Mouse (Mus musculus) spleen, embryonic (tissue): Measurements from ENCODE around the gene Fan1.

Experiments
- CTCF ChIA-PET: fragments of 350-600 bp; sonication (Branson Sonifier 250); formaldehyde crosslinking; loops from one replicate; lab custom pipeline; 2022; lab: Charles Lee

Fan1 gene

GRCm38 (mm10) chr7:64332686-64333085 is 41.2 kb downstream of the Fan1 start:
- CTCF ChIA-PET = no interaction called here

DNA sequence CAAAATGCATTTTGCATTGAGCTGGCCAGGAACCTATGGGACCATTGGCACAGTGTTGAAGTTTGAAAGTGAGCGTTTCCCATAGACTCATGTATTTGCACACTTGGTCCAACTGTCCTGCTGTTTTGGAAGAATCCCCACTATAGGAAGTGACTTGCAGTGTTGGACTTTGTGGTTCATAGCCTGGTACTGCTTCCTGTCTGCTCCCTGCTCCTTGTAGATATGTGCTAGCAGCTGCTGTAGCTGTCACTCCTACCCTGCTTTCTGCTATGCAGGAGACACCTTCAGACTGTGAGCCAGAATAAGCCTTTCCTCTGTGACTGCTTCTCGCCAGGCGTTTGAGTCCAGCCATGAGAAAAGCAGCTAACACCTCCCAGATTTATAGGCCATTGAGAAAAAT is 42.6 kb downstream of the Fan1 start:
- CTCF ChIA-PET = interaction anchor here (0.5 to 0.6 kb wide), 2 partner anchors 8 to 292 kb away, joined by 3 read pairs; no protein-coding TSS in a partner anchor

- CTCF ChIA-PET = no interaction called here
These were observed 46.4 kb downstream of the Fan1 start for GRCm38 (mm10) chr7:64327486-64327885.

DNA sequence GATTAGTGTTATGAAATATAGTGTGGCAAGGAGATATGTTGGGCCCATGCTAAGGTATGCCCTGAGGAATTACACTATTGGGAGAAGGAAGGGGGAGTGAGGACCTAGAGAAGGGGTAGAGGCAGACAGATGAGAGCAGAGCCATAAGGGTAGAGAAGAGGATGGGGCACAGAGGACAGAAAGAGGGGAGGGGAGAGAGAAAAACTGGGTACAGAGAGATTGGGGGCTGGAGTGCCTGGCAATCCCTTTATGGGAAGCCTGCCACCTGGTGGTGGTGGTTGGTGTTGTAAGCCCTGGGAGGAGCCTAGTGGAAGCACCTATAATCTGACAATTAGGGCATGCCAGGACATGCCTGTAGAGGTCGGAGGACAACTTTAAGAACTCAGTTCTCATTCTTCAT is 47.0 kb downstream of the Fan1 start:
- CTCF ChIA-PET = no interaction called here

GRCm38 (mm10) chr7:64321658-64322057 is 52.2 kb downstream of the Fan1 start:
- CTCF ChIA-PET = no interaction called here

DNA sequence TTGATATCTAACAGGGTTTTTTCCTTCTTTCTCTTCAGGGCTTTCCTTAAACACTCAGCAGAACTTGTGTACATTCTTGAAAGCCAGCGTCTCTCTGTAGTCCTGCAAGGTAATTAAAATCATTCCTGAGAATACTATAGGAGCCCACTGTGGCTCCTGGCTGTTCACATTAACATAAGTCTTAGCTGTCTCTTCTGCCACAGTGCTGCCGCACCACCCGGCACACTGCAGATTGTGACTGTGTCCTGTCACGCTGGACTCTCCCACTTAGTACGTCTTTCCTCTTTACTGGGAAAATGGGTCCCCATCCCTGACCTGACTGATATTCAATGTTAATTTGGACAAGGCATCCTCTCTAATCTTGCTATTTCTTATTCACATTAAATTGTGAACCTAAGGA is 52.8 kb downstream of the Fan1 start:
- CTCF ChIA-PET = no interaction called here

DNA sequence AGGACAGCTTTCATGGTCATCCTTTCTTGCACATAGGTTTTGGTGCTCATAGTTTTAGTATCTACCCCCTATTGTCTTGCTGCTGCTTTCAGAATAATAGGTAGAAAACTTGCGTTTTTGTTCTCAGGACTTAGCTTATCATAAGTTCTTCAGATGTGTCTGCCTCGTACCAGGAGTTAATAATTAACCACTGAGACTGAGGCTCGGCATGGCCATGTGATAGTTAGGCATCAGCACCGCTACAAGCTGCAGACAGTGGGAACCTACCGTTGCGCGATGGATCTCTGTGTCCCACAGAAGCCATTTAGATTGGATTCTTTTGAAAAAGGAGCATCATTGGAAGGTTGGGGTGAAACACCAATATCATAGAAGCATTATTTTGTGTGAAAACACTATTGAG is 61.1 kb downstream of the Fan1 start:
- CTCF ChIA-PET = no interaction called here

DNA sequence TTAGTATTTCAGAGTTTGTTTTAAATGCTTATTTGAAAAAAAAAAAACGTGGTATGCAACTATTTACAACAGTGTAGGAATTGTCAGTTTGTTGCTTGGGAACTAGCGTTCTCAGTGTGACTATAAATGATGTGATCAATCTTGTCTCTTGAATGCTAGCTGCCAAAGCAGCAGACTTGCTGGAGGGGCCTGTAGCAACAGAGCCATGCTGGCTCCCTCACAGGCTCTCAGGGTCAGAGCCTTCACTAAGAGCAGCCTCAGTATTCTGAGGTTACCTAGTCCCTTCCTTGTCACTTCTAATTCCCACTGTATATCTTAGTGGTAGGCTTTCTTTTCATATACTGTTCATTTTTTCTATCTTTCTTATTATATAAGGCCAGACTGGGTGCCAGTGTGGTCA is 63.1 kb downstream of the Fan1 start:
- CTCF ChIA-PET = interaction anchor here (0.5 to 0.7 kb wide), 2 partner anchors 33 to 415 kb away, joined by 3 read pairs; no protein-coding TSS in a partner anchor

DNA sequence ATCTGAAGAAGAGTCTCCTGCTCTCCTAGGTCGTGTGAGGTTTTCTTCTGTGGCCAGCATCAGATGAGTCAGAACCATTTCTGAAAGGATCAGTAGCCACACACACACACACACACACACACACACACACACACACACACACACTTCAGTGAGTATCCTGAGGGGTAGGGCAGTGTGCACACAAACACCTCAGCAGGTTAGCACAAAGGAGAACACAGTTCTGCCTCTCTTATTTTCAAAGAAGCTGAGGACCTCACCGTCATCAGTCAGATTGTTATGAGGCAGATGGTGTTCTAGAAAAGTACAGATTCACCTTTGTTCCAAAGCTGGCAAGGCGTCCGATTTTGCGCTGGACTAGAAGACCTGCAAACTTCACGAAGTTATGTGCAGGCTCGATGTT is 63.7 kb downstream of the Fan1 start:
- CTCF ChIA-PET = interaction anchor here (0.5 to 0.7 kb wide), 2 partner anchors 33 to 415 kb away, joined by 3 read pairs; no protein-coding TSS in a partner anchor
